Mouse (Mus musculus): ENCODE data around the gene Avl9. TPM values are rescaled to one million over a fixed set of nuclear protein-coding genes. Genes with fewer than 3 reads are reported as not detected.

The Avl9 gene
- total RNA-seq, 2 experiments from 2014 or later, result 41.1 to 43.0 TPM

DNA sequence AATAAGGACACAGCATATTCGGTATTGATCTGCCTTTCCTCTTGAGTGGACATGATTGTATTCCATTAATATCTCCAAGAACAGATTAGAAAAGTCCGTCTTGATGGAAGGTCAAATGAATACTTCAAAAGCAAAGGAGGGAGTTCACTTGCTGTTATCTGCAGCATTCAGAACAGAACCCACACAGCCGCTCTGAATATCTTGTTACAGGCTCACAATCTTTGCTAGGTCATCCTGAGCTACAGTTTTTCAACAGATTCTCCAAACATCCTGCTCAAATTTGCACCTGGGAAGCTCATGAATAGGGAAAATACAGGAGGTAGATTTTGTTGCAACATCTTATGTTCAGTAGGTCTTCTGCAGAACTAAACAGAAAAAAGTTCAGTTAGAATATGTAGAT is 74.6 kb downstream of the Avl9 start:
- DNase-seq (ENCODE audit: low spot score in 2 of 2), result no peak

DNA sequence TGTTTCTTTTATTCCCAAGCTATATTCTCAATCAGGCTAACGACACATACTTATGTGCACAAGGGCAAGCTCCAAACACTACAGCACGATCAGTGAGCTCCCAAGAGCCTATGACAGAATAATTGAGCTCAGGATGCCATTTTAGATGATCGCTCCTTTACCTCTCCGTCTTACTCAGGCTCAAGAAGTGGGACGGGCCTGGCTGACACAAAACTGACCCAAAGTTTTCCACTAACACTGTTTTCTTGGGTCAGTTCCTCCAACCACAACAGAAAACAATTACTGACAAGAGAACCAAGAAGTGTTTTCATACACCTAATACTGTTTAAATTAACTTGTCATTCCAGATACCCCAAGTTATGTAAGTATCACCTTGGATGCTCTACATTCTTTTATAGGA is 80.1 kb downstream of the Avl9 start:
- DNase-seq (ENCODE audit: low spot score in 2 of 2), result no peak

DNA sequence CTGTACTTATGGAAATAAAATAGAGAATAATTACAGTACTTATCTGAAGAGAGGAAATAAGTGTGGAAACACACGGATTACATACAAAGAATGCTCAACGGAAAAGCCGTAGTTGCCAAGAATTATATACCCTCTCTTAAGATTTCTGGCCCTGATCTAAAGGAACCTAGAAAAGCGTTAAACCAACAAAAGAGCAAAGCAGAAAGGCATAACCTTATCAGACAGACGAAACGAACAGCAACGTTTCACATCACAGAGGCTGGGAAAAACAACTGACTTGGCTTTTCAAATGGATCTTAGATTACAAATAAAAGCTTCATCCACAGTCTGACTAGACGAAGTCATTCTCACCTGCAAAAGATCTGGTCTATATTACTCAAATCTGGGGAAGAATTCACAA is 81.5 kb downstream of the Avl9 start:
- no peak for DNase-seq (ENCODE audit: low spot score in 2 of 2)

DNA sequence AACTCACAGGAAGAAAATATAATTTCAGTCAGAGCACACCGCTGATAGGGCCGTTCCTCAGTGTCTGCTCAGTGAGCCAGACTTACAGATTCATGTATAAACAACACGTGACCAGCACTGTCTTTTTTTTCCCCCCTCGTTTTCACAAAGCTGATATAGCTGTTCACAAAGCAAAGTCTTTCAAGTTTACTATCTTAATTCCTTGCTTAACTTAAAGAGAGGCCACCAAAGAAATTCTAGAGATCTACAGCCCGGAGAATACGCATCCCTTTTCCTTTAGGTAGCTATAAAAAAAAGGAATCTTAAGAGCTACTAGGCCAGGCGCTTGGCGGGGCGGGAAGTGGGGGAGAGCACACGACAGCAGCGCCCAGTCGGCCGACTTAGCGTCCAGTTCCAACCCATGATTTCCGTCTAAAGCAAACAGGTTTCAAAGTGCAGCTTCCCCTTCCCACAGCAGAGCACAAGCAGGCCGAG is 82.0 kb downstream of the Avl9 start:
- peak in 1 of 2 experiments; percentile 25 for DNase-seq (ENCODE audit: low spot score in 2 of 2)

DNA sequence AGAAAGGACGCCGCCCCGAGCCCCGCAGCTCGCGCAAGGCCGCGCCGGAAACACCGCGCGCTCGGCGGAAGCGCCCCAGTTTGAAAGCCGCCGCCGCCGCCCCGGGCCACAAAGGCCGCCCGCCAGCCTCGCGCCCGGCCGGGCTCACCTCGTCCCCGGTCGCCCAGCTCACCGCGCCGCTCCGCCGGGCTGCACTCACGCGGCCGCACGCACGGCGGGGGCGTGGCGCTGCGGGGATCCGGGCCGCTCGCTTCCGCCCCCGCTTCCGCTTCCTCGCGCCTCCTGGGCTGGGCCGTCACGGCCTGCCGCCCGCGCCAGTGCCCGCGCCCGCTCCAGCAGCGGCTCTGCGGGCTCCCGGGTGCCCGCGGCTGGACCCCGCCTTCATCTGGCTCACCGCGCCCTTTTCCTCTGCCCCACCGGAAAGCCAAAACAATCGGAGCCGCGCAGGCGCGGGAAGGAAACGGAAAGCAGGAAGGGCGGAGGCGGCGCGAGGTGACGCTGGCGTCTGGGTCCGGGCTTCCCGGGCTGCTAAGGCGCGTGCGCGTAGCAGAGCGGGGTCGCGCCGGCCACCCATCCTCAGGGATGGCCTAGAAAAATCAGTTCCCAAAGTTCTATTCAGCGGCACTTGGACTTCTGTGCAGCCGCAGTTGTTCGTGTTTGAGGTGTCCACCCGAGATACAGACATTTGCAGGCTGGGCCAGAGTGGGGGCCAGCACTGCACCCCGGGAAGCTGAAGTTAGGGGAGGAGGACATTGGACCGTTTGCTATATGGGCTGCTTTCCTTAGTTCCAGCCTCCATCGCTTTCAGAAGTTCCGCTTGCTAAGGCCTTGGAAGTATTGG is 82.8 kb downstream of the Avl9 start, which contains the start of gene Kbtbd2:
Gene Kbtbd2 (minus strand): TSS at position 503 of the 841 bp plus-strand sequence.
- DNase-seq (ENCODE audit: low spot score in 2 of 2), result peak; percentile 92 to 95

DNA sequence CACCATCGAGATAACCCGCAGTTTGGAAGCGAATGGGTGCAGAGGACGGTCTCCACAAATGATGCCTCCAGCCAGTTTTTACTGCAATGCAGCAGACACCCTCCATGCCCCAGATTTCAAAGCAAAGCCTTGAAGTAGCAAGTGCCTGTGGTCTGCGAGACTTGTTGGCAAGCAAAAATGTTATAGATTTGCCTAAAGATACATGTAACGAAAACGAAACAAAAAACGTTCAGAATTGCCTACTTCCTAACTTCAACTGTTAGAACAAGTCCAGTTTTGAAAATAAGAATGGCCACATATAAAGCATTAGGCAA is 83.4 kb downstream of the Avl9 start:
- DNase-seq (ENCODE audit: low spot score in 2 of 2), result no peak

DNA sequence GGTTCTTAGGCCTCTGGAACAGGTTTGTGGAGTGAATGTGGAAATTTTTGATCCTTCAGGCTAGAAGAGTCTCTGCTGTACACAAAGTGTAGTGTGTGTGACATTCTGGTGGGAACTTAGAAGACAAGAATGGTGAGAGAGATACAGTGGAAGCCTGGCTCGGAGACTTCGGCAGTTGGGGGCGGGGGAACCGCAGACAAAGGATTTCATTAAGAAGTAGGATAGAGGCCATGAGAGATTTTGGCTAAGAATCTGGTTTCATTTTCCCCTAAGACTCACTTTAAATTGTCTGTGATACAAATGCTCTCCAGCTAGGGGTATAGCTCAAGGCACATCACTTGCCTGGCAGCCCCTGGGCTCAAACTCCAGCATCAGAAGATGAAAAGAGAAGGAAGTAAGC is 90.3 kb downstream of the Avl9 start:
- DNase-seq (ENCODE audit: low spot score in 2 of 2), result no peak

DNA sequence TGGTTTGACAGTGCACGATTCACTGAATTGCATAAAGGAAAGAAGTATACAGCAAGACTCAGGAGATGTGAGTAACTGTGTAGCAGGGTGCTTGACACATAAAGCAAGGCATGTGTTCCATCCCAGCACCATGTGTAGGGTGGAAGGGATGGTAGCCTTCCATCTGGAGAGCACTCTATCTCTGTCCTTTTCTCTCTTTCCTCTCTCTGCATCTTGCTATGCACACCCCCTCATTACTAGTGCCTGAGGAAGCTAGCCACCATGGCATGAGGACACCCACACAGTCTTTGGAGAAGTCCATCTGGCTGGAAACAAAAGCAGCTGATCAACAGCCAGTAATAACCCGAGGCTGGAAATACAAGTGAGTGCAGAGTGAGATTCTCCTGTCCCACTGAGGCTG is 91.5 kb downstream of the Avl9 start:
- DNase-seq (ENCODE audit: low spot score in 2 of 2), result peak; percentile 16 to 31

DNA sequence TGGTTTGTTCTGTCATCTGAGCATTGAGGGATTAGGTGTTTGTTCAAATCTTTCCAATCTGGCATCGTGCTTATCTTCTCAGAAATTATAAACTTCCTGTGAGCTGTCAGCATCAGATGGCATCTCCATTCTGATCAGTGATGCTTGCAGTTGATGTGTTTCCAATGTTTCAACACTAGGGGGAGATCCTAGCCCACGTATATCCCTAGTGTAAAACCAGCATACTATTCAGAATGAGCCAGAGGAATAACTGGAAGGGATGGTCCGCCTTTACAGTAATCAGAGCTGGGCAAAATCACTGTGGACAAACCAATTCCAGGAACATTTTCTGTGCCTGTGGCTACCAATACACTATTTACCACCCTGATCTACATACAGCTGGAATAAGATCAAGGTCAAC is 94.0 kb downstream of the Avl9 start:
- DNase-seq (ENCODE audit: low spot score in 2 of 2), result peak; percentile 35 to 74

Other genes with a start within 250 kb of the Avl9 start
- gene Pde1c, start 145.8 kb upstream of the Avl9 start, total RNA-seq (2021), result 1 to 10 TPM; 4.4 to 4.7 TPM
- gene Lsm5, start 10.2 kb upstream of the Avl9 start, total RNA-seq (2021), result 10 to 100 TPM; 14.2 to 20.1 TPM
- gene Kbtbd2, start 82.9 kb downstream of the Avl9 start, total RNA-seq (2021), result 10 to 100 TPM; 52.9 to 55.2 TPM
- 10 to 100 TPM; 30.2 to 30.5 TPM for gene Fkbp9, start 117.2 kb downstream of the Avl9 start, total RNA-seq (2021)
- 10 to 100 TPM; 38.2 to 38.6 TPM for gene Nt5c3, start 209.0 kb downstream of the Avl9 start, total RNA-seq (2021)
- gene Vmn1r4, start 209.1 kb downstream of the Avl9 start, total RNA-seq (2021), result under 1 TPM; 0.20 to 0.43 TPM

Measured in layer of hippocampus, adult 18-20 months (tissue).